Mouse (Mus musculus) CH12.LX (cell line): ENCODE measurements at regions not wholly inside any gene's neighbourhood (a gene's known extent, or its start where the extent isn't known, plus 50 kb on each side); places are given as distances from the start of the nearest gene placed in this dataset.

ENCODE experiments used
- DNase-seq: peaks from one replicate; pipeline ENCODE4 v3.0.0-alpha.2; 2013; ENCODE audit errors: extremely low read depth
- H3K27ac ChIP-seq: 2 replicates; pipeline ENCODE4 v1.5.1; 2012; ENCODE audit warnings: low read depth, mild to moderate bottlenecking, control low read depth, moderate library complexity; ENCODE audit not compliant: insufficient read depth
- H3K27me3 ChIP-seq: replicated peaks from 2 replicates; pipeline ENCODE3; 2012; ENCODE audit warnings: inconsistent platforms
- H3K36me3 ChIP-seq, 2 experiments: replicated peaks in 1 of 2; 2 replicates each; pipeline versions ENCODE3 to v1.6.1; 2012; ENCODE audit warnings: inconsistent platforms in 1 of 2, low read length in 1 of 2, mild to moderate bottlenecking in 1 of 2, mixed read lengths in 1 of 2, moderate library complexity in 1 of 2; ENCODE audit not compliant: control insufficient read depth in 1 of 2, insufficient read depth in 1 of 2
- H3K4me1 ChIP-seq, 2 experiments: 2 replicates each; pipeline ENCODE4 v1.6.1; 2012; ENCODE audit warnings: inconsistent platforms in 1 of 2, moderate library complexity in 1 of 2; ENCODE audit not compliant: insufficient read depth in 2 of 2, control insufficient read depth in 1 of 2
- H3K4me2 ChIP-seq: 2 replicates; pipeline ENCODE4 v1.6.1; 2012; ENCODE audit warnings: low read depth, mild to moderate bottlenecking, control low read depth; ENCODE audit not compliant: poor library complexity, insufficient read depth, severe bottlenecking
- H3K4me3 ChIP-seq, 3 experiments: fragments of 150-350 bp in 1 of 3; sonication (generic) in 1 of 3; replicated peaks in 1 of 3; 2 replicates each; pipeline versions ENCODE3 to v1.5.1; 2011 to 2012; ENCODE audit warnings: low read depth in 2 of 3, low read length in 2 of 3, mild to moderate bottlenecking in 2 of 3, moderate library complexity in 2 of 3, control low read depth in 1 of 3, improper control_type of control experiment in 1 of 3, inconsistent platforms in 1 of 3, mixed read lengths in 1 of 3; ENCODE audit not compliant: poor library complexity in 1 of 3
- H3K79me2 ChIP-seq: replicated peaks from 2 replicates; pipeline ENCODE4 v1.6.1; 2012; ENCODE audit warnings: mild to moderate bottlenecking, moderate library complexity; ENCODE audit not compliant: control insufficient read depth, poor library complexity, insufficient read depth, severe bottlenecking; ENCODE audit errors: extremely low read depth
- H3K9ac ChIP-seq: 2 replicates; pipeline ENCODE4 v1.6.1; 2012; ENCODE audit warnings: low read depth, mild to moderate bottlenecking, control low read depth, moderate library complexity; ENCODE audit not compliant: insufficient read depth
- H3K9me3 ChIP-seq: replicated peaks from 2 replicates; pipeline ENCODE3; 2012; ENCODE audit warnings: low read length, inconsistent platforms, mixed read lengths
- BHLHE40 ChIP-seq: IDR thresholded peaks from 2 replicates; pipeline ENCODE4 v1.6.1; 2011; ENCODE audit warnings: mild to moderate bottlenecking, low read depth, low read length, improper control_type of control experiment
- CHD2 ChIP-seq: IDR thresholded peaks from 2 replicates; pipeline ENCODE4 v1.6.1; 2011; ENCODE audit warnings: low read length, improper control_type of control experiment
- E2F4 ChIP-seq: IDR thresholded peaks from 2 replicates; pipeline ENCODE4 v1.6.1; 2011; ENCODE audit warnings: low read depth, low read length, improper control_type of control experiment; ENCODE audit not compliant: insufficient replicate concordance
- ETS1 ChIP-seq: conservative IDR thresholded peaks from 2 replicates; pipeline ENCODE4 v1.6.1; 2012; ENCODE audit warnings: low read depth, mild to moderate bottlenecking, inconsistent platforms, low read length, improper control_type of control experiment, moderate library complexity
- GABPA ChIP-seq: IDR thresholded peaks from 2 replicates; pipeline ENCODE4 v1.6.1; 2012; ENCODE audit warnings: low read depth, low read length, improper control_type of control experiment, inconsistent platforms; ENCODE audit not compliant: insufficient replicate concordance
- IRF4 ChIP-seq: IDR thresholded peaks from 2 replicates; pipeline ENCODE4 v1.6.1; 2014; ENCODE audit warnings: low read depth, mild to moderate bottlenecking, inconsistent platforms, low read length, improper control_type of control experiment
- JUND ChIP-seq: conservative IDR thresholded peaks from 2 replicates; pipeline ENCODE4 v1.6.1; 2011; ENCODE audit warnings: low read depth, low read length, improper control_type of control experiment
- MAX ChIP-seq: IDR thresholded peaks from 2 replicates; pipeline ENCODE4 v1.6.1; 2011; ENCODE audit warnings: low read length, improper control_type of control experiment
- MEF2A ChIP-seq: IDR thresholded peaks from 2 replicates; pipeline ENCODE4 v1.6.1; 2014; ENCODE audit warnings: low read depth, mild to moderate bottlenecking, inconsistent platforms, low read length, improper control_type of control experiment, borderline replicate concordance
- MYC ChIP-seq: IDR thresholded peaks from 2 replicates; pipeline ENCODE4 v1.6.1; 2011; ENCODE audit warnings: low read depth, mild to moderate bottlenecking, improper control_type of control experiment, low read length
- NRF1 ChIP-seq: IDR thresholded peaks from 2 replicates; pipeline ENCODE4 v1.6.1; 2014; ENCODE audit warnings: low read depth, mild to moderate bottlenecking, inconsistent platforms, low read length, improper control_type of control experiment, moderate library complexity
- POLR2A ChIP-seq: IDR thresholded peaks from 2 replicates; pipeline ENCODE4 v1.6.1; 2011; ENCODE audit warnings: low read depth, mild to moderate bottlenecking, improper control_type of control experiment, low read length
- POLR2AphosphoS2 ChIP-seq: IDR thresholded peaks from 2 replicates; pipeline ENCODE4 v1.6.1; 2011; ENCODE audit warnings: low read depth, low read length, improper control_type of control experiment
- RAD21 ChIP-seq: IDR thresholded peaks from 2 replicates; pipeline ENCODE4 v1.6.1; 2011; ENCODE audit warnings: low read depth, mild to moderate bottlenecking, low read length, improper control_type of control experiment, moderate library complexity
- SIN3A ChIP-seq: IDR thresholded peaks from 2 replicates; pipeline ENCODE4 v1.6.1; 2012; ENCODE audit warnings: low read length, improper control_type of control experiment, inconsistent platforms
- SMC3 ChIP-seq: IDR thresholded peaks from 2 replicates; pipeline ENCODE4 v1.6.1; 2011; ENCODE audit warnings: low read depth, low read length, improper control_type of control experiment
- USF1 ChIP-seq: IDR thresholded peaks from 2 replicates; pipeline ENCODE4 v1.6.1; 2014; ENCODE audit warnings: low read depth, mild to moderate bottlenecking, inconsistent platforms, low read length, improper control_type of control experiment
- USF2 ChIP-seq: conservative IDR thresholded peaks from 2 replicates; pipeline ENCODE4 v1.6.1; 2011; ENCODE audit warnings: low read depth, low read length, improper control_type of control experiment
- ZKSCAN1 ChIP-seq: IDR thresholded peaks from 2 replicates; pipeline ENCODE4 v1.6.1; 2012; ENCODE audit warnings: low read depth, inconsistent platforms, low read length, improper control_type of control experiment, borderline replicate concordance
- ZNF384 ChIP-seq: IDR thresholded peaks from 2 replicates; pipeline ENCODE4 v1.6.1; 2012; ENCODE audit warnings: low read depth, low read length, improper control_type of control experiment, inconsistent platforms
- dilution Hi-C: fragments of 300-500 bp; cut with MboI; formaldehyde crosslinking; loops from 2 replicates; pipeline ENCODE4 v1.14.3; 2020; ENCODE audit warnings: low sequenced_read_pairs; ENCODE audit not compliant: extremely low pct_unique_long_range_greater_than_20kb, extremely low pct_ligation_motif_present
- in situ Hi-C: fragments of 300-500 bp; cut with MboI; formaldehyde crosslinking; loops from 3 replicates; pipeline ENCODE4 v1.14.3; 2019; ENCODE audit warnings: low sequenced_read_pairs, low pct_ligation_motif_present, low pct_unique_long_range_greater_than_20kb, mixed read lengths

DNA sequence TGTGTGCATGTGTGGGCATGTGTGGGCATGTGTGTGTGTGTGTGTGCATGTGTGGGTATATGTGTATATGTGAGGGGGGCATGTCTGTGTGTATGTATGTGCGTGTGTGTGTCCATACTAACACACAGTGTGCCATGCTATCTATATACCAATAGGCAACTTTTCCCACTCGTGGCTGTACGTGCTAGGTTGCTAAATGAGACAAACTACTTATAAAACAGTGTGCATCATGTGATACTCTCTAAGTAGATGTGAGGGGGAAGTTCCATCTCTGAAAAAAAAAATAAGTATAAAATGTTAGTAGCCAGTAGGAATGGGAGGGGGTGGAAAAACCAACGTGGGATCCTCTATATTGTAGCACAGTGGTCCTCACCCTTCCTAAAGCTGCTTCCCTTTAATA, 74.5 kb upstream of the Lhx5 start:
- dilution Hi-C loops (no loop called here), in situ Hi-C loops (no loop called here)
- no peaks in the 10 kb centered on the region for H3K36me3 ChIP-seq
- no peak overlapping the region for H3K27ac ChIP-seq
- H3K4me2 ChIP-seq: no peak overlapping the region
- H3K4me3 ChIP-seq: no peak overlapping the region
- no peak for DNase-seq
- no peaks in the 10 kb centered on the region for H3K9me3 ChIP-seq
- peaks cover 94% of the 10 kb centered on the region for H3K27me3 ChIP-seq
- no peak overlapping the region for H3K9ac ChIP-seq
- no peaks in the 10 kb centered on the region for H3K4me1 ChIP-seq
- no peaks in the 10 kb centered on the region for H3K79me2 ChIP-seq
- TF ChIP-seq ZNF384: no peak
- TF ChIP-seq GABPA: no peak
- no peak for TF ChIP-seq MAX
- TF ChIP-seq NRF1: no peak
- no peak for TF ChIP-seq JUND
- no peak for TF ChIP-seq MEF2A
- TF ChIP-seq SIN3A: no peak
- no peak for TF ChIP-seq RAD21

DNA sequence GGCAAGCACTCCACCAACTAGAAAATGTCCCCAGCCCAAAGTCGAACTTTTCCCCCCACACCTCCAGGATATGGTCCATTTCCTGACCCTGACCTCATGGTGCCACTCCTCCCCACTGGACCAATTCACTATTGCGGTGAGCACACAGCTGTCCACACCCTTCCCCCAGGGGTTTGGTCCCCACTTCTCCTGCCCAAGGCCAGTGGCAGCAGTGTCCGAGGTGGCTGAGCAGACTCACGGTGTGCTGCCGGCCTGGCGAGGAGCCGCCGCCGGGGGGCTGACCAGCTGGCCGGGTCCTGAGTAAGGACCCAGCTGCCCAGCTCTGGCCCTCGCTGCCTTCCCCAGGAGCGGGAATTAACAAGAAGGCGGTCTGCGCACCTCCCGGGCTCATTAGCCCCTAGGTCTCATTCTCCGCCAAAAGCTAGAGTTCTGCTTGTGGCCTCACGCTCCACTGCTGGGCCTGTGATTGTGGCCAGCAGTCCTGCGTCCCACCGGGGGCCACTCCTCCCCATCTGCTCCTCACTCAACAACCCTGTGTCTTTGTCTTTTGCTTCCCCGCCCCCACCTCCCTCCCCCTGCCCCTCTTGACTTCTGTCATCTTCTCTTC, 73.3 kb upstream of the Lhx5 start:
- Histone ChIP-seq H3K4me2 (no peak overlapping the region), H3K9ac (no peak overlapping the region), H3K27me3 (peaks cover 91% of the 10 kb centered on the region), H3K36me3 (no peaks in the 10 kb centered on the region), H3K79me2 (no peaks in the 10 kb centered on the region), H3K4me1 (no peaks in the 10 kb centered on the region), H3K4me3 (no peak overlapping the region), H3K27ac (no peak overlapping the region), H3K9me3 (no peaks in the 10 kb centered on the region)
- in situ Hi-C loops: no loop called here
- dilution Hi-C loops: no loop called here
- no peak for DNase-seq
- TF ChIP-seq ZNF384 (no peak), ZKSCAN1 (no peak), ETS1 (no peak), SMC3 (no peak), BHLHE40 (no peak), USF1 (no peak), E2F4 (no peak), CHD2 (no peak), NRF1 (no peak), POLR2A (no peak), POLR2AphosphoS2 (no peak), MAX (no peak), RAD21 (no peak), IRF4 (no peak), JUND (no peak), MEF2A (no peak), USF2 (no peak), MYC (no peak)
